Mouse (Mus musculus) stomach, embryonic 16.5 days (tissue): ENCODE results near the gene Cep112. TPM values are rescaled to one million over a fixed set of nuclear protein-coding genes. Genes with fewer than 3 reads are reported as not detected.

Experiments
- ATAC-seq: fragments of 200-750 bp; cut with Nextera tagmentation; 2 replicates; pipeline ENCODE4 v1.8.0; 2017; ENCODE audit warnings: moderate number of reproducible peaks, moderate TSS enrichment; ENCODE audit not compliant: insufficient read depth, low FRiP score
- H3K27ac ChIP-seq: fragments of 300-500 bp; sonication (generic); 2 replicates; pipeline ENCODE4 v1.5.1; 2014; ENCODE audit warnings: low read length
- H3K27me3 ChIP-seq: fragments of 300-500 bp; sonication (generic); 2 replicates; pipeline ENCODE4 v1.6.1; 2014; ENCODE audit warnings: low read length, control low read depth, mixed read lengths; ENCODE audit not compliant: control insufficient read depth, insufficient read depth
- H3K36me3 ChIP-seq: fragments of 300-500 bp; sonication (generic); 2 replicates; pipeline ENCODE4 v1.6.1; 2014; ENCODE audit warnings: low read length; ENCODE audit not compliant: control insufficient read depth, insufficient read depth
- H3K4me1 ChIP-seq: fragments of 300-500 bp; sonication (generic); 2 replicates; pipeline ENCODE4 v1.6.1; 2014; ENCODE audit warnings: low read length, control low read depth, mixed read lengths; ENCODE audit not compliant: control insufficient read depth, insufficient read depth
- H3K4me2 ChIP-seq: fragments of 300-500 bp; sonication (generic); 2 replicates; pipeline ENCODE4 v1.6.1; 2014; ENCODE audit warnings: low read depth, low read length, mixed read lengths
- H3K4me3 ChIP-seq: fragments of 300-500 bp; sonication (generic); replicated peaks from 2 replicates; pipeline ENCODE4 v1.5.1; 2014; ENCODE audit warnings: mild to moderate bottlenecking, low read length
- H3K9ac ChIP-seq: fragments of 300-500 bp; sonication (generic); 2 replicates; pipeline ENCODE4 v1.6.1; 2014; ENCODE audit warnings: low read length
- H3K9me3 ChIP-seq: fragments of 300-500 bp; sonication (generic); replicated peaks from 2 replicates; pipeline ENCODE4 v1.6.1; 2016; ENCODE audit warnings: low read length, control low read depth; ENCODE audit not compliant: control insufficient read depth
- WGBS: fragments of 180-500 bp; shearing (Covaris S2); extraction: QIAGEN DNeasy Blood & Tissue Kit; methylation state at CpG from one replicate; pipeline ENCODE4 v1.1.7; 2014; 5-methylcytosine and 5-hydroxymethylcytosine counted together
- polyA plus RNA-seq: library from polyadenylated mRNA; unstranded; fragments of >200 nt; fragmentation: Nextera tagmentation; extraction: Ambion mirVana; gene quantifications from 2 replicates; pipeline ENCODE4 v1.2.1, GENCODE M21; 2015

Cep112 gene
- polyA plus RNA-seq, 1 experiment from 2014 or later, result 9.9 TPM

DNA sequence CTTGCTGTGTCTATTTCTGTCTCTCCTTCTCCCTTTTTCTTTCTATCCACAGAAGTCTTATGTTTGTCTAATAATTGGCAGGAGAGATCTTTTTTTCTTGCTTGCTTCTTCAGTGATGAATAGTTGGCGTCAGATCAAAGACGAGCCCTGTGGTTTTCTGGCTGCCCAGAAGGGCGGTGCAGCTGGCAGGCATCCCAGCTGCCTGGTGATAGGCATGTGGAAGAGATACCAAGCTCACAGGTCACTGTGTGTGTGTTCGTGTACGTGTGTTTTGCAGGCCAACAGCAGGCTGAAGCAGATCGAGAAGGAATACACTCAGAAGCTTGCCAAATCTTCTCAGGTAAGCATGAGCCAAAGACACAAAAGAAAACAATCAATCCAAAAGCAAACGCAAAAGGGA is 327.3 kb downstream of the Cep112 start:
- Histone ChIP-seq H3K4me3 (no peak overlapping the region), H3K4me2 (peak overlapping the region; percentile 4; the same call in 1 of the 2 replicates), H3K4me1 (peaks cover 14% of the 10 kb centered on the region), H3K27ac (peak overlapping the region; percentile 67), H3K9ac (no peak overlapping the region), H3K9me3 (no peaks in the 10 kb centered on the region), H3K27me3 (no peaks in the 10 kb centered on the region), H3K36me3 (no peaks in the 10 kb centered on the region)
- 24% methylated on average over 7 of the region's 7 CpGs for WGBS
- ATAC-seq, result peak; percentile 74; the same call in 1 of the 2 replicates

- H3K4me3 ChIP-seq, result no peak overlapping the region
- H3K36me3 ChIP-seq, result no peaks in the 10 kb centered on the region
- 78% methylated on average over 2 of the region's 2 CpGs for WGBS
- H3K4me1 ChIP-seq, result peaks cover 14% of the 10 kb centered on the region
- no peak for ATAC-seq
- no peak overlapping the region for H3K9ac ChIP-seq
- H3K27me3 ChIP-seq, result no peaks in the 10 kb centered on the region
- no peak overlapping the region for H3K27ac ChIP-seq
- no peak overlapping the region for H3K4me2 ChIP-seq
- H3K9me3 ChIP-seq, result no peaks in the 10 kb centered on the region
These were observed 327.8 kb downstream of the Cep112 start for GRCm38 (mm10) chr11:108752765-108753164.

DNA sequence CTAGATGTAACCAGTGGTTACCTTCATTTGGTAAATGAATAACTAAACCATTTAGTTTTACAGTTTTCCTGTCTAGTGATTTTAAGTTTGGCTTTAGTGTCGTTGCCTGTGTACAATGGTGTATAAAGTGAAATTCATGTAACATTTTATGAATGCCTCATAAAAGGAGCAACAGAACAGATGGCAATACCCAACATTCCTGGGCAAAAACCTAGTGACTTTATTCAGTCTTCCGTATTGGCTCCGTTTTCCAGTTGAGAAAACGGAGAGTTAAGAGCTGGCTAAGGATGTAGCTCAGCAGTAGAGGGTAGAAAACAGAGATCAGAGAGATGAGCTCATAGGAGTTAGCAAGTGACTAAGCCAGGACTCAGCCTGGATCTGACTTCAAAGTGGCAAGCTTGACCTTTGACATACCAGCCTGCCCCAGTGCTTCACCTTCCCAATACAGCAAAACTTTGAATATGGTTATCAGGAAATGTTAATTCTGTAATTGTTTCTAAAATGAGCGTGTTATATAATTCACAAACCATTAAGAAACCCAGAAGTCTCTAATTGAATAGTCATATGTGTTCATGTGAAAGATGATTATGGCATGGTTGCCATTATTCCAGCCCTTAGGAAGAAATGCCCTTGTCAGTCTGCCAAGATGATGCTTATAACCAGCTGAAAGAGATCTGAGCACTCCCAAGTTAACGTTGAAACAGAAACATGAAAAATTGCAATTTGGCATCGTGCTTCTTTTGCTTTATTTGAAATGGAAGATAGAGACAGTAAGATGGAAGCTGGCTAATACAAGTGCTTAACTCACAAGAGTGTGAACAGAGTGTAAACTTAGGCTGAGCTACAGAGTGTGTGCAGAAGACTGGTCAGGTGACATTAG is 328.6 kb downstream of the Cep112 start:
- Histone ChIP-seq H3K4me2 (no peak overlapping the region), H3K4me3 (no peak overlapping the region), H3K27me3 (no peaks in the 10 kb centered on the region), H3K36me3 (no peaks in the 10 kb centered on the region), H3K9ac (no peak overlapping the region), H3K27ac (no peak overlapping the region), H3K4me1 (peaks cover 17% of the 10 kb centered on the region), H3K9me3 (no peaks in the 10 kb centered on the region)
- 76% methylated on average over 7 of the region's 7 CpGs for WGBS
- no peak for ATAC-seq

- Histone ChIP-seq H3K4me1 (peaks cover 3% of the 10 kb centered on the region; the same call in 1 of the 2 replicates), H3K9me3 (no peaks in the 10 kb centered on the region), H3K9ac (no peak overlapping the region), H3K27me3 (no peaks in the 10 kb centered on the region), H3K27ac (no peak overlapping the region), H3K36me3 (no peaks in the 10 kb centered on the region), H3K4me2 (no peak overlapping the region), H3K4me3 (no peak overlapping the region)
- WGBS, result 80% methylated on average over 2 of the region's 2 CpGs
- ATAC-seq, result no peak
These were observed 332.2 kb downstream of the Cep112 start for GRCm38 (mm10) chr11:108757211-108757610.

DNA sequence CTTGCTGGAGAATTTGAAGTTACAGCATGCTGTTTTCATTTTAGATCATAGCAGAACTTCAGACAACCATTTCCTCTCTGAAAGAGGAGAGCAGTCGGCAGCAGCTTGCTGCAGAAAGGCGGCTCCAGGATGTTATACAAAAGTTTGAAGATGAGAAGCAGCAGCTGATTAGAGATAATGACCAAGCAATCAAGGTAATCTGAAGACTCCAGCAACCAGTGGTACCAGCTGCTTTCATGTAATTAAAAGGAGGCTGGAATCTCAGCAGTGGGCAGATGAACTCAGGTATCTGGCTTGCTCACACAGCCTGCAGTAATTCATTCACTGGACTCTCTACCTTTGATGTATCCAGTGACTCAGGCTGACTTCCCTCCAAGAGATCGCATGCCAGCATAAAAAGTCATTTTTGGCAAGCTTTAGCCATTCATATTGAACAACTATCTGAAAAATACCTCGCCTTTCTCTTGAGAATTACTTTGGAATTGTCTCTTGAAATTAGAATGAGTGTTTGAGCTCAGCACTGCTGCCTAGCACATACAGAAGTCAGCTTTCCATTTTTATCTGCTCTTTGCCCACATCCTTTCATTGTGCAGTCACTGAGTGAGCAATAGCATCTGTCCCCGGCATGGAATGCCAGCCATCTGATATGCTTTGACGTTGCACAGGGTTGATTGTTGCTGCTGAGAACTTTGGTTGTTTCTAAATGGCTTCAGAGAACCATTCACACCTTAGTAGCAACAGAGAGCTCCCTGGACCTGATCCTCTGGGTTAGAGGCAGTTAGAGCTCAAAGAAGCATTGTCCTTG is 332.8 kb downstream of the Cep112 start:
- ATAC-seq, result no peak
- Histone ChIP-seq H3K4me3 (no peak overlapping the region), H3K27ac (no peak overlapping the region)

DNA sequence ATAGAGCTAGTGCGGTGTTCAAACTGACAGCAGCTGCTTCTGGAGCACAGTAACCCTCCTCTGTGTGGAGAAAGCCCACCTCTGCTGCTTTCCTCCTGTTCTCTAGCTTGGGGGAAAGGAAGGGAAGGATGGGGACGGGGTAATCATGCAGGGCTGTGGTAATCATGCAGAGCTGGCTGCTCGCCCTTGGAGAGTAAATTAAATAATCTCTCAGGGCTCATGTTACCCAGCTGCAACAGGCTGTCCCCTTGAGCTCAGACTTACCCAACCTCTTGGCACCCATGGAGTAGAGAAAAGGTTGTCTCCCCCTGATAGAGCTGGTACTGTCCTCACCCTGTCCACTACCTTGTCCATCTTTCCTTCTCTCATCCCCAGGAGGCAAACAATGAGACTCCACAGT is 345.1 kb downstream of the Cep112 start:
- Histone ChIP-seq H3K36me3 (no peaks in the 10 kb centered on the region), H3K9ac (no peak overlapping the region), H3K27me3 (no peaks in the 10 kb centered on the region), H3K27ac (no peak overlapping the region), H3K4me1 (peaks cover 8% of the 10 kb centered on the region; the same call in 1 of the 2 replicates), H3K9me3 (no peaks in the 10 kb centered on the region), H3K4me2 (no peak overlapping the region), H3K4me3 (no peak overlapping the region)
- ATAC-seq, result no peak
- 50% methylated on average over 3 of the region's 3 CpGs for WGBS

More for the DNA sequence above, 332.8 kb downstream of the Cep112 start:
- Histone ChIP-seq H3K36me3 (no peaks in the 10 kb centered on the region), H3K9ac (no peak overlapping the region), H3K4me1 (0 out of 2 replicates have a peak, but pooled peaks cover 3% of the 10 kb centered on the region), H3K4me2 (no peak overlapping the region), H3K27me3 (no peaks in the 10 kb centered on the region), H3K9me3 (no peaks in the 10 kb centered on the region)
- 44% methylated on average over 6 of the region's 6 CpGs for WGBS

DNA sequence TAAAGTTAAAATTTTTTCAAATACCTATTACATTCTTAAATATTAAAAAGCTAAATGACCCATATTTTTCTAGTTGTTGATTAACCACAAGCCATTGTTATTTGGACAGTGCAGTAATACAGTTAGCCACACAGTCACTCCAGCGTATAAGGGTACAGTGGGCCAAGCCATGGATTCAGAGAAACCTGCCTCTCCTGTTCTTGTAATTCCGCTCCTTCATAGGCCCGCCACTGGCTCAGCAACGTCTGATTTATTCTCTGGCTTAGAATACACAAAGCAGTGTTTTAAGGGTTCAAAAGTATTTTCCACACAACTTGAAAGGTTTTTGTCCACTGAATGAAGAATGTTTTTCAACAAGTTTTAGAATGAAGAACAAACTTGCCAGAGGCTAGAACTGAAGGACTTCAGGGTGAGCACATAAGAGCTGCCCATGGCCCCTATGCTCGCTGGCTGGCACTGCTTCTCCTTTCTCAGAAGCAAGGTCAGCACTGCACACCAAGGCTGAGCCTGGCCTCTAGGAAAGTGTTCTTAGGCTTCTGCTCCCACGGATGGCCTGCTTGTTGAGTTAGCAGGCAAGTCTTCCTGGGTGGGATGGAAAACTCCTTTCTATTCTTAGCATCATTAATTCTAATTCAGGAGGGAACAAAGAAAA is 349.2 kb downstream of the Cep112 start:
- H3K27ac ChIP-seq, result peak overlapping the region; percentile 47
- no peaks in the 10 kb centered on the region for H3K27me3 ChIP-seq
- H3K4me2 ChIP-seq, result no peak overlapping the region
- no peak overlapping the region for H3K4me3 ChIP-seq
- 56% methylated on average over 6 of the region's 6 CpGs for WGBS
- no peaks in the 10 kb centered on the region for H3K9me3 ChIP-seq
- peaks cover 8% of the 10 kb centered on the region; the same call in 1 of the 2 replicates for H3K4me1 ChIP-seq
- no peak overlapping the region for H3K9ac ChIP-seq
- H3K36me3 ChIP-seq, result no peaks in the 10 kb centered on the region
- no peak for ATAC-seq

DNA sequence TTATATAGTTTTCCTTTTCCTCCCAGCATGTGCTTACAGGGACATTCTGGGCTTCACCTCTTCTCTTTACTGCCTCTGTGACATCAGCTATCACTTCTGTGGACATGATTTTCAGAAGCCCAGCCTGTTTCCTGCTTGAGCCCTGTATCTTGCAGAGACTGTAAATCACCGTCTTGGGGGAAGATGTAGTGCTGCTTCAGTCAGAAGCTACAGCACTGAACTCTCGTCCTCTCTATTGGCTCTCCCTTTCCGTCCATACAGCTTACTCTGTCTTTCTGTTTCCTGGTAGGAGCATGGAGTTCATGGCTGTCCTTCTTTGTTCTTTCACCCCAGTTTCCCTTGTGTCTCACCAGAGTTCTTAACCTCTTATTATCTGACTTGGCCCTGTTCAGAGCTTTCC is 352.2 kb downstream of the Cep112 start:
- no peaks in the 10 kb centered on the region for H3K36me3 ChIP-seq
- H3K4me3 ChIP-seq, result no peak overlapping the region
- no peak overlapping the region for H3K27ac ChIP-seq
- peaks cover 8% of the 10 kb centered on the region; the same call in 1 of the 2 replicates for H3K4me1 ChIP-seq
- no peak overlapping the region for H3K9ac ChIP-seq
- H3K4me2 ChIP-seq, result no peak overlapping the region
- no peak for ATAC-seq
- WGBS, result 38% methylated on average over 3 of the region's 3 CpGs
- H3K27me3 ChIP-seq, result no peaks in the 10 kb centered on the region
- no peaks in the 10 kb centered on the region for H3K9me3 ChIP-seq
